Mouse (Mus musculus): ENCODE results near the gene Zdhhc23. TPM values are rescaled to one million over a fixed set of nuclear protein-coding genes. Genes with fewer than 3 reads are reported as not detected.

Gene Zdhhc23
- total and polyA plus RNA-seq, 2 experiments from 2014 or later = 0.46 to 0.72 TPM

- H3K4me2 ChIP-seq (ENCODE audit: low read depth, low read length) = peak overlapping the region; percentile 28
- TF ChIP-seq EP300 (IDR thresholded peaks at IDR 0.05; ENCODE audit: low read depth) (no peak), CTCF (IDR thresholded peaks at IDR 0.05; ENCODE audit: low read depth) (no peak)
- H3K36me3 ChIP-seq (replicated peaks; ENCODE audit: control insufficient read depth, insufficient read depth, low read length) = no peaks in the 10 kb centered on the region
- ATAC-seq (ENCODE audit: insufficient read depth, low read depth) (no peak), DNase-seq (ENCODE audit: low spot score) (no peak)
- WGBS = 6% methylated on average over 7 of the region's 7 CpGs
- H3K27ac ChIP-seq (ENCODE audit: low read depth) = no peak overlapping the region
- no peak overlapping the region for H3K4me3 ChIP-seq (ENCODE audit: low read depth, low read length)
- H3K4me1 ChIP-seq (ENCODE audit: control insufficient read depth, insufficient read depth) = no peaks in the 10 kb centered on the region
- H3K9me3 ChIP-seq (replicated peaks; ENCODE audit: control insufficient read depth, low read length) = no peaks in the 10 kb centered on the region
- H3K27me3 ChIP-seq (ENCODE audit: control insufficient read depth, insufficient read depth, low read length) = no peaks in the 10 kb centered on the region
- H3K9ac ChIP-seq (replicated peaks; ENCODE audit: low read depth, low read length) = no peak overlapping the region
These were observed 38.8 kb upstream of the Zdhhc23 start for GRCm38 (mm10) chr16:44018372-44018771.

- no peaks in the 10 kb centered on the region for H3K4me1 ChIP-seq (ENCODE audit: control insufficient read depth, insufficient read depth)
- no peak overlapping the region for H3K4me3 ChIP-seq (ENCODE audit: low read depth, low read length)
- no peaks in the 10 kb centered on the region for H3K9me3 ChIP-seq (replicated peaks; ENCODE audit: control insufficient read depth, low read length)
- H3K36me3 ChIP-seq (replicated peaks; ENCODE audit: control insufficient read depth, insufficient read depth, low read length) = no peaks in the 10 kb centered on the region
- ATAC-seq (ENCODE audit: insufficient read depth, low read depth) (no peak), DNase-seq (ENCODE audit: low spot score) (no peak)
- TF ChIP-seq EP300 (IDR thresholded peaks at IDR 0.05; ENCODE audit: low read depth) = no peak
- TF ChIP-seq CTCF (IDR thresholded peaks at IDR 0.05; ENCODE audit: low read depth) = no peak
- WGBS = 73% methylated on average over 4 of the region's 4 CpGs
- H3K9ac ChIP-seq (replicated peaks; ENCODE audit: low read depth, low read length) = no peak overlapping the region
- no peak overlapping the region for H3K27ac ChIP-seq (ENCODE audit: low read depth)
- H3K27me3 ChIP-seq (ENCODE audit: control insufficient read depth, insufficient read depth, low read length) = no peaks in the 10 kb centered on the region
- H3K4me2 ChIP-seq (ENCODE audit: low read depth, low read length) = no peak overlapping the region
These were observed 38.1 kb upstream of the Zdhhc23 start for GRCm38 (mm10) chr16:44017707-44018106.

- 7% methylated on average over 11 of the region's 11 CpGs for WGBS
- Histone ChIP-seq H3K4me3 (ENCODE audit: low read depth, low read length) (peak overlapping the region; percentile 39), H3K9ac (replicated peaks; ENCODE audit: low read depth, low read length) (peak overlapping the region; percentile 42), H3K9me3 (replicated peaks; ENCODE audit: control insufficient read depth, low read length) (no peaks in the 10 kb centered on the region), H3K4me2 (ENCODE audit: low read depth, low read length) (peak overlapping the region; percentile 77), H3K27ac (ENCODE audit: low read depth) (no peak overlapping the region), H3K27me3 (ENCODE audit: control insufficient read depth, insufficient read depth, low read length) (no peaks in the 10 kb centered on the region), H3K36me3 (replicated peaks; ENCODE audit: control insufficient read depth, insufficient read depth, low read length) (no peaks in the 10 kb centered on the region), H3K4me1 (ENCODE audit: control insufficient read depth, insufficient read depth) (no peaks in the 10 kb centered on the region)
- TF ChIP-seq EP300 (IDR thresholded peaks at IDR 0.05; ENCODE audit: low read depth) = no peak
- TF ChIP-seq CTCF (IDR thresholded peaks at IDR 0.05; ENCODE audit: low read depth) = no peak
- peak; percentile 90 for ATAC-seq (ENCODE audit: insufficient read depth, low read depth)
- DNase-seq (ENCODE audit: low spot score) = peak; percentile 51
These were observed 36.6 kb upstream of the Zdhhc23 start for GRCm38 (mm10) chr16:44016164-44016563.

- Histone ChIP-seq H3K9me3 (replicated peaks; ENCODE audit: control insufficient read depth, low read length) (no peaks in the 10 kb centered on the region), H3K4me3 (ENCODE audit: low read depth, low read length) (peak overlapping the region; percentile 39), H3K27ac (ENCODE audit: low read depth) (no peak overlapping the region), H3K36me3 (replicated peaks; ENCODE audit: control insufficient read depth, insufficient read depth, low read length) (no peaks in the 10 kb centered on the region), H3K4me2 (ENCODE audit: low read depth, low read length) (peak overlapping the region; percentile 77), H3K9ac (replicated peaks; ENCODE audit: low read depth, low read length) (peak overlapping the region; percentile 42), H3K27me3 (ENCODE audit: control insufficient read depth, insufficient read depth, low read length) (no peaks in the 10 kb centered on the region), H3K4me1 (ENCODE audit: control insufficient read depth, insufficient read depth) (no peaks in the 10 kb centered on the region)
- WGBS = 44% methylated on average over 16 of the region's 16 CpGs
- ATAC-seq (ENCODE audit: insufficient read depth, low read depth) (no peak), DNase-seq (ENCODE audit: low spot score) (no peak)
- no peak for TF ChIP-seq EP300 (IDR thresholded peaks at IDR 0.05; ENCODE audit: low read depth)
- TF ChIP-seq CTCF (IDR thresholded peaks at IDR 0.05; ENCODE audit: low read depth) = no peak
These were observed 36.0 kb upstream of the Zdhhc23 start for GRCm38 (mm10) chr16:44015416-44016158.

- Histone ChIP-seq H3K36me3 (replicated peaks; ENCODE audit: control insufficient read depth, insufficient read depth, low read length) (no peaks in the 10 kb centered on the region), H3K4me1 (ENCODE audit: control insufficient read depth, insufficient read depth) (no peaks in the 10 kb centered on the region), H3K4me3 (ENCODE audit: low read depth, low read length) (no peak overlapping the region), H3K27me3 (ENCODE audit: control insufficient read depth, insufficient read depth, low read length) (no peaks in the 10 kb centered on the region), H3K4me2 (ENCODE audit: low read depth, low read length) (no peak overlapping the region), H3K9ac (replicated peaks; ENCODE audit: low read depth, low read length) (no peak overlapping the region), H3K27ac (ENCODE audit: low read depth) (no peak overlapping the region), H3K9me3 (replicated peaks; ENCODE audit: control insufficient read depth, low read length) (no peaks in the 10 kb centered on the region)
- ATAC-seq (ENCODE audit: insufficient read depth, low read depth) (no peak), DNase-seq (ENCODE audit: low spot score) (no peak)
- 62% methylated on average over 5 of the region's 5 CpGs for WGBS
- TF ChIP-seq CTCF (IDR thresholded peaks at IDR 0.05; ENCODE audit: low read depth) (no peak), EP300 (IDR thresholded peaks at IDR 0.05; ENCODE audit: low read depth) (no peak)
These were observed 31.4 kb upstream of the Zdhhc23 start for GRCm38 (mm10) chr16:44011010-44011409.

- H3K27ac ChIP-seq (ENCODE audit: low read depth) = no peak overlapping the region
- peak; percentile 47 for DNase-seq (ENCODE audit: low spot score)
- 40% methylated on average over 5 of the region's 5 CpGs for WGBS
These were observed 22.5 kb upstream of the Zdhhc23 start for GRCm38 (mm10) chr16:44002086-44002485.

More at GRCm38 (mm10) chr16:44002086-44002485, 22.5 kb upstream of the Zdhhc23 start:
- no peaks in the 10 kb centered on the region for H3K36me3 ChIP-seq (replicated peaks; ENCODE audit: control insufficient read depth, insufficient read depth, low read length)
- H3K27me3 ChIP-seq (ENCODE audit: control insufficient read depth, insufficient read depth, low read length) = no peaks in the 10 kb centered on the region
- H3K4me1 ChIP-seq (ENCODE audit: control insufficient read depth, insufficient read depth) = no peaks in the 10 kb centered on the region
- no peak overlapping the region for H3K4me3 ChIP-seq (ENCODE audit: low read depth, low read length)
- peak; percentile 58; the same call in 1 of the 2 replicates for ATAC-seq (ENCODE audit: insufficient read depth, low read depth)
- peak; percentile 46 for TF ChIP-seq CTCF (IDR thresholded peaks at IDR 0.05; ENCODE audit: low read depth)
- TF ChIP-seq EP300 (IDR thresholded peaks at IDR 0.05; ENCODE audit: low read depth) = no peak
- no peak overlapping the region for H3K9ac ChIP-seq (replicated peaks; ENCODE audit: low read depth, low read length)
- H3K4me2 ChIP-seq (ENCODE audit: low read depth, low read length) = no peak overlapping the region
- H3K9me3 ChIP-seq (replicated peaks; ENCODE audit: control insufficient read depth, low read length) = no peaks in the 10 kb centered on the region

Measured in heart, postnatal 0 days (tissue).